In the genomic region with DNA sequence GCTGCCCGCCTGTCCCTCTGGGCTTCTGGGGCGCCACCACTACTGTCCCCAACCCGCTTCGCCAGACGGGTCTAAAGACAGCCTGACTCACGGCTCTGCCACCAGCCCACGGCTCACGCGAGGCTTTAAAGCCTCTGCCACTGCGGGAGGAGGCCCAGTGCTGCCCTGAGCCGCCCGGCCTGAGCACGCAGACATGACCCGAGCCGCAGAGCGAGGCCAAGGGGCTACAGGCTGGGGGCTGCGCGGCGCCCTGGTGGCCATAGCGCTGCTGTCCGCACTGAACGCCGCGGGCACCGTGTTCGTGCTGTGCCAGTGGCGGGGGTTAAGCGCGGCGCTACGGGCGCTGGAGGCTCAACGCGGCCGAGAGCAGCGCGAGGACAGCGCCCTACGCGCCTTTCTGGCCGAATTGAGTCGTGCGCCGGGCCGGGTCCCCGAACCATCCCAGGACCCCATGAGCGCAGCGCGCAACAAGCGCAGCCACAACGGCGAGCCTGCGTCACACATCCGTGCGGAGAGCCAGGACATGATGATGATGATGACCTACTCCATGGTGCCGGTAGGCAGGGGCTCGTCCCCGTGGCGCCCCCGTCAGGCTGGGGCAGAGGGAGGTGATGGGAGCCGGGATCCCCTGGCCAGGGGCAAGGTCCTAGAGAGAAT, we compare ENCODE assay signal across 10 mouse cellular contexts. TPM values are rescaled to one million over a fixed set of nuclear protein-coding genes. Genes with fewer than 3 reads are reported as not detected.
DNase-seq lines count a peak whose midpoint lies in the region; ATAC-seq and TF ChIP-seq lines count a peak whose summit lies in the region.
"Had no signal": no experiment of that assay in that cellular context is flagged by ENCODE, and none has a peak within 500 bp of the region (broad histone marks: within the 10 kb centered on the region; RNA-seq: fewer than 3 reads in every experiment).

A gene (plus strand): TSS at position 156 of the 657 bp plus-strand sequence.

- no peak for TF ChIP-seq CTCF in thymus, adult 2 months (IDR thresholded peaks at IDR 0.05; ENCODE audit: borderline replicate concordance, control insufficient read depth, extremely low read depth, insufficient read depth, low read length, poor library complexity)

- H3K27ac ChIP-seq in hindbrain, embryonic 13.5 days: no peak within 1 kb of the TSS
- no peak within 1 kb of the TSS for H3K27ac ChIP-seq in midbrain, embryonic 11.5 days (ENCODE audit: low read depth, low read length)
- no peak within 1 kb of the TSS for H3K27ac ChIP-seq in thymus, adult 2 months (ENCODE audit: control insufficient read depth, insufficient read depth, low read length)

- no peaks in the 10 kb centered on the region for H3K9me3 ChIP-seq in hindbrain, embryonic 13.5 days
- H3K9me3 ChIP-seq in midbrain, embryonic 11.5 days (ENCODE audit: control insufficient read depth, low read length): no peaks in the 10 kb centered on the region

- peak; percentile 75 for ATAC-seq in hindbrain, embryonic 13.5 days (ENCODE audit: low FRiP score)
- peak; percentile 70 for ATAC-seq in midbrain, embryonic 11.5 days (ENCODE audit: low FRiP score)
- no peak for ATAC-seq in inflammation-experienced regulatory T-cells, adult 6 months

- WGBS in hindbrain, embryonic 13.5 days: 2% methylated on average over 61 of the region's 61 CpGs
- 2% methylated on average over 61 of the region's 61 CpGs for WGBS in midbrain, embryonic 11.5 days
- 8% methylated on average over 61 of the region's 61 CpGs for WGBS in thymus, adult 2 months

- no peak for TF ChIP-seq POLR2A in thymus, adult 2 months (IDR thresholded peaks at IDR 0.05; ENCODE audit: control insufficient read depth, extremely low read depth, insufficient read depth, low read length, poor library complexity)

- H3K4me2 ChIP-seq in hindbrain, embryonic 13.5 days: peak within 1 kb of the TSS; percentile 96
- peak within 1 kb of the TSS; percentile 85 for H3K4me2 ChIP-seq in midbrain, embryonic 11.5 days

- peak within 1 kb of the TSS; percentile 54 for H3K4me3 ChIP-seq in hindbrain, embryonic 13.5 days
- peak within 1 kb of the TSS; percentile 43 for H3K4me3 ChIP-seq in midbrain, embryonic 11.5 days (ENCODE audit: low read depth, low read length)
- H3K4me3 ChIP-seq in thymus, adult 2 months (ENCODE audit: control insufficient read depth, insufficient read depth, low read length): no peak within 1 kb of the TSS
- H3K4me3 ChIP-seq: myocyte had no signal

- H3K9ac ChIP-seq in hindbrain, embryonic 13.5 days: peak within 1 kb of the TSS; percentile 75
- peak within 1 kb of the TSS; percentile 54; the same call in 1 of the 2 replicates for H3K9ac ChIP-seq in midbrain, embryonic 11.5 days (ENCODE audit: low read length)

- peaks cover 29% of the 10 kb centered on the region for H3K27me3 ChIP-seq in hindbrain, embryonic 13.5 days
- H3K27me3 ChIP-seq in midbrain, embryonic 11.5 days (ENCODE audit: control insufficient read depth, insufficient read depth, low read length): peaks cover 9% of the 10 kb centered on the region
- H3K27me3 ChIP-seq in thymus, adult 2 months (ENCODE audit: control insufficient read depth, insufficient read depth, low read length): no peaks in the 10 kb centered on the region; the same call in 1 of the 2 replicates

- peak; percentile 9 to 19 for DNase-seq in cerebellum, postnatal 25 days
- DNase-seq in cerebellum, adult 11 months: no peak
- peak; percentile 7 for DNase-seq in thymus, postnatal 4 days
- no peak for DNase-seq in thymus, postnatal 25 days
- DNase-seq in midbrain, embryonic 11.5 days (ENCODE audit: low spot score, missing footprints): peak; percentile 94
- DNase-seq in thymus, adult 2 months: no peak

- peaks cover 9% of the 10 kb centered on the region for H3K4me1 ChIP-seq in hindbrain, embryonic 13.5 days (replicated peaks)
- peaks cover 4% of the 10 kb centered on the region for H3K4me1 ChIP-seq in midbrain, embryonic 11.5 days (ENCODE audit: control insufficient read depth, insufficient read depth, low read length)
- no peaks in the 10 kb centered on the region for H3K4me1 ChIP-seq in thymus, adult 2 months (replicated peaks; ENCODE audit: control insufficient read depth, insufficient read depth, low read length)

- H3K36me3 ChIP-seq in hindbrain, embryonic 13.5 days: no peaks in the 10 kb centered on the region
- no peaks in the 10 kb centered on the region for H3K36me3 ChIP-seq in midbrain, embryonic 11.5 days (ENCODE audit: control insufficient read depth, insufficient read depth, low read length)
- H3K36me3 ChIP-seq in thymus, adult 2 months (ENCODE audit: control insufficient read depth, insufficient read depth, low read length): no peaks in the 10 kb centered on the region

RNA-seq across cellular contexts. Expression of the gene that starts here (rescaled TPM):
- 0.17 and 0.22 TPM in 2 replicates for polyA plus RNA-seq in hindbrain, embryonic 13.5 days (2015; fragmentation: Nextera tagmentation; extraction: Ambion mirVana)
- polyA plus RNA-seq in midbrain, embryonic 11.5 days (2014; fragmentation: Nextera tagmentation; extraction: Ambion mirVana): 0.10 and 0.16 TPM in 2 replicates
- polyA plus RNA-seq in inflammation-experienced regulatory T-cells, adult 6 months (2017; shearing (Covaris generic)): not detected
- 0.19 and 0.27 TPM in 2 replicates for polyA plus RNA-seq in thymus, adult 2 months (2012; rRNA removed)
- polyA plus RNA-seq: C2C12, myocyte had no signal

Comparison
In these comparisons a context has a peak if more than half of its experiments do, and no peak if none do; other contexts are left out.
1. DNase-seq: peak in cerebellum, postnatal 25 days (2 of 2) and thymus, postnatal 4 days (single experiment); none in cerebellum, adult 11 months (single experiment), thymus, postnatal 25 days (single experiment) and thymus, adult 2 months (single experiment).
2. Peak in ATAC-seq, H3K4me3 ChIP-seq, H3K9ac ChIP-seq and H3K4me2 ChIP-seq in hindbrain, embryonic 13.5 days; RNA of the gene not detected or under 1 TPM.
3. Peak in DNase-seq, ATAC-seq, H3K4me3 ChIP-seq, H3K9ac ChIP-seq and H3K4me2 ChIP-seq in midbrain, embryonic 11.5 days; RNA of the gene not detected or under 1 TPM.